Mouse (Mus musculus): ENCODE measurements around the gene Olfr706.
"Not testable (repeated sequence)": the region's sequence is repeated elsewhere in the genome, so short reads cannot be mapped to it uniquely, and the experiment has no call there.

Gene Olfr706

GRCm38 (mm10) chr7:106888062-106888461 is at the start of gene Olfr706:
TSS of gene Olfr706 (minus strand) at chr7:106888162.
- DNase-seq (ENCODE audit: low spot score in 2 of 2), result no peak

- DNase-seq (ENCODE audit: low spot score in 2 of 2), result no peak
These were observed 44.2 kb upstream of the Olfr706 start, which contains the start of gene Olfr709-ps1 for GRCm38 (mm10) chr7:106932119-106932518. TSS of gene Olfr709-ps1 (minus strand) at chr7:106932219.

GRCm38 (mm10) chr7:106920961-106921360 is 33.0 kb upstream of the Olfr706 start:
- not testable (repeated sequence) for DNase-seq (ENCODE audit: low spot score in 2 of 2)

GRCm38 (mm10) chr7:106907676-106908075 is 19.7 kb upstream of the Olfr706 start, which contains the start of gene Olfr1532-ps1:
TSS of gene Olfr1532-ps1 (plus strand) at chr7:106908001.
- no peak for DNase-seq (ENCODE audit: low spot score in 2 of 2)

GRCm38 (mm10) chr7:106901141-106901540 is 13.2 kb upstream of the Olfr706 start, which contains the start of gene Olfr707:
TSS of gene Olfr707 (minus strand) at chr7:106901241.
- not testable (repeated sequence) for DNase-seq (ENCODE audit: low spot score in 2 of 2)

- no peak for DNase-seq (ENCODE audit: low spot score in 2 of 2)
These were observed 11.2 kb downstream of the Olfr706 start, which contains the start of gene Olfr705 for GRCm38 (mm10) chr7:106876791-106877190. TSS of gene Olfr705 (minus strand) at chr7:106876891.

GRCm38 (mm10) chr7:106862885-106863284 is 25.1 kb downstream of the Olfr706 start, which contains the start of gene Olfr704:
TSS of gene Olfr704 (plus strand) at chr7:106863185.
- no peak for DNase-seq (ENCODE audit: low spot score in 2 of 2)

GRCm38 (mm10) chr7:106843060-106843459 is 44.9 kb downstream of the Olfr706 start, which contains the start of gene Olfr703:
TSS of gene Olfr703 (plus strand) at chr7:106843360.
- DNase-seq (ENCODE audit: low spot score in 2 of 2), result no peak

- DNase-seq (ENCODE audit: low spot score in 2 of 2), result no peak
These were observed 54.2 kb downstream of the Olfr706 start, which contains the start of gene Olfr702 for GRCm38 (mm10) chr7:106833793-106834192. TSS of gene Olfr702 (minus strand) at chr7:106833893.
